ENCODE assay signal across 31 mouse cellular contexts in the genomic region with DNA sequence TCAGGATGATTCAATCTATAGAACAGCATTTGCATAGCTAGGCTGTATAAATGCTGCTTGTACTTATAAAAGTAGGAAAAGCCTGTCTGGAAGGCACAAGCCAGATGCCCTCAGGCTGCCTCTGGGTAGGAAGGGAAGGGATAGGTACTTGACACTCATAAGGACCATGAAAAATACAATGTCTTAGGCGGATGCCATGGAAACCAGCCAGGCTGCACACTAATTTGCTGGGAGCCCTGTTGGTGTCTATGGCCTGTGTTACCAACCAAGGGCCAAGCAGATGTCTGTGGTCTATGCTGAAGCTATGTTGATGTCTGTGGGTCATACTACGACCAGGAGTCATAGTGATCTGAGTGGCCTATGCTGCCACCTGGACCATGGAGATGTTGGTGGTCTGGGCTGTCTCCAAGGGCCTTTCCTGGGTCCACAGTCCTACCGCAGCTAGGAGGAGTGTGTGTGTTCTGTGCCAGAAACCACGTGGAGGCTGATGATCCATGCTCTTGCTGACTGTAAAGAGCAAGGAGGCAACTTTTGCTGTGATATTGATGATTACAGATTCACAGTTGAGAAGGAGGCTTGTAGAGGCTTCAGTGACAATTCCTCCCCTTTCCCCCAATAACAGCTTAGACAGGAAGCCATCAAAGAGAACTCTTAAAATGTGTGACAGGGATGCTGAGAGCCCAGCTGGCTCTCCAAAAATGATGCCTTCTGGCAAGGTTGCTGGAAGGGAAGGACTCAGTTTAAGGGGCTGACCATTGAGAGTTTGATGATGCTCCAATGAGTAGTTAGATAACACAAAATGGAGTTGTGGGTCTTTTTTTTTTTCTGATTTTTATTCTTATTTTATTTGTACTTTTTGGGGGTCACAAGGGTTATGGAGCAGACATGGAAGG. TPM values are rescaled to one million over a fixed set of nuclear protein-coding genes. Genes with fewer than 3 reads are reported as not detected.
A peak's percentile ranks its signal among the peaks of the same experiment; 100 is the strongest.
DNase-seq lines count a peak whose midpoint lies in the region; ATAC-seq lines count a peak whose summit lies in the region.
"Had no signal": no experiment of that assay in that cellular context is flagged by ENCODE, and none has a peak within 500 bp of the region (broad histone marks: within the 10 kb centered on the region; RNA-seq: fewer than 3 reads in every experiment).

No protein-coding gene starts in this region.

- H3K4me2 ChIP-seq in midbrain, embryonic 16.5 days (ENCODE audit: low read length): no peak overlapping the region
- H3K4me2 ChIP-seq: embryonic facial prominence, embryonic 13.5 days; forebrain, embryonic 12.5 days; forebrain, embryonic 15.5 days; heart, embryonic 12.5 days; heart, embryonic 15.5 days; hindbrain, embryonic 15.5 days had no signal

- no peak overlapping the region for H3K27ac ChIP-seq in midbrain, embryonic 16.5 days (ENCODE audit: low read length)
- no peak overlapping the region for H3K27ac ChIP-seq in midbrain, embryonic 10.5 days (replicated peaks)
- H3K27ac ChIP-seq: embryonic facial prominence, embryonic 10.5 days; embryonic facial prominence, embryonic 13.5 days; forebrain, embryonic 12.5 days; forebrain, embryonic 15.5 days; heart, embryonic 15.5 days; hindbrain, embryonic 10.5 days; hindbrain, embryonic 15.5 days had no signal

- no peaks in the 10 kb centered on the region for H3K4me1 ChIP-seq in midbrain, embryonic 16.5 days (ENCODE audit: control insufficient read depth, insufficient read depth, low read length)
- no peaks in the 10 kb centered on the region for H3K4me1 ChIP-seq in midbrain, embryonic 10.5 days
- H3K4me1 ChIP-seq: embryonic facial prominence, embryonic 10.5 days; embryonic facial prominence, embryonic 13.5 days; forebrain, embryonic 12.5 days; forebrain, embryonic 15.5 days; heart, embryonic 12.5 days; heart, embryonic 15.5 days; hindbrain, embryonic 10.5 days; hindbrain, embryonic 15.5 days had no signal

- WGBS in midbrain, embryonic 16.5 days: 70% methylated on average over 4 of the region's 4 CpGs
- WGBS in midbrain, embryonic 10.5 days: 77% methylated on average over 4 of the region's 4 CpGs

- H3K9ac ChIP-seq in midbrain, embryonic 16.5 days (ENCODE audit: low read depth, low read length): no peak overlapping the region
- H3K9ac ChIP-seq: embryonic facial prominence, embryonic 13.5 days; forebrain, embryonic 12.5 days; forebrain, embryonic 15.5 days; heart, embryonic 12.5 days; heart, embryonic 15.5 days; hindbrain, embryonic 15.5 days had no signal

- no peaks in the 10 kb centered on the region for H3K9me3 ChIP-seq in midbrain, embryonic 16.5 days (replicated peaks; ENCODE audit: control insufficient read depth, low read length, poor library complexity, severe bottlenecking)
- no peaks in the 10 kb centered on the region for H3K9me3 ChIP-seq in midbrain, embryonic 10.5 days (replicated peaks)
- H3K9me3 ChIP-seq: embryonic facial prominence, embryonic 10.5 days; embryonic facial prominence, embryonic 13.5 days; forebrain, embryonic 12.5 days; forebrain, embryonic 15.5 days; G1E; heart, embryonic 12.5 days; heart, embryonic 15.5 days; hindbrain, embryonic 10.5 days; hindbrain, embryonic 15.5 days had no signal

- intact Hi-C loops in left cerebral cortex, postnatal 4 days (cut with DNase I): no loop called here

- 0 out of 2 replicates have a peak, but pooled peaks have one; percentile 54 for ATAC-seq in midbrain, embryonic 16.5 days
- ATAC-seq: forebrain, embryonic 15.5 days; inflammation-experienced regulatory T-cells, adult 6 months; Patski had no signal

- no peak overlapping the region for H3K4me3 ChIP-seq in midbrain, embryonic 16.5 days (ENCODE audit: low read depth, low read length)
- no peak overlapping the region for H3K4me3 ChIP-seq in midbrain, embryonic 10.5 days
- H3K4me3 ChIP-seq: embryonic facial prominence, embryonic 10.5 days; embryonic facial prominence, embryonic 13.5 days; erythroblast, embryonic 14.5 days; forebrain, embryonic 12.5 days; forebrain, embryonic 15.5 days; heart, embryonic 12.5 days; heart, embryonic 15.5 days; hindbrain, embryonic 10.5 days; hindbrain, embryonic 15.5 days had no signal

- peak; percentile 47 to 58 for DNase-seq in cerebellum, postnatal 14 days
- no peak for DNase-seq in cerebellum, adult 11-12 months
- DNase-seq in left cerebral cortex, postnatal 4 days: peak; percentile 68
- DNase-seq in left cerebral cortex, adult 11 months (ENCODE audit: low spot score): no peak
- DNase-seq in midbrain, embryonic 10.5 days (ENCODE audit: low spot score): no peak
- no peak for DNase-seq in natural killer cell, adult 2 months (ENCODE audit: low spot score in 2 of 2)
- DNase-seq: adrenal gland, postnatal 10 days; adrenal gland, postnatal 36 days; B cell, adult 2 months; cerebellum, adult 11 months; cerebellum, adult 8-10 months; cerebellum, postnatal 36 days; embryo, embryonic 11 days; gastrocnemius, postnatal 25 days; heart, adult 18-20 months; heart, postnatal 10 days; heart, postnatal 36 days had no signal

- H3K36me3 ChIP-seq in midbrain, embryonic 16.5 days (ENCODE audit: control insufficient read depth, insufficient read depth, low read length): no peaks in the 10 kb centered on the region
- H3K36me3 ChIP-seq in midbrain, embryonic 10.5 days: no peaks in the 10 kb centered on the region
- H3K36me3 ChIP-seq: embryonic facial prominence, embryonic 10.5 days; embryonic facial prominence, embryonic 13.5 days; forebrain, embryonic 12.5 days; forebrain, embryonic 15.5 days; G1E; heart, embryonic 12.5 days; heart, embryonic 15.5 days; hindbrain, embryonic 10.5 days; hindbrain, embryonic 15.5 days had no signal

- H3K27me3 ChIP-seq in midbrain, embryonic 16.5 days (ENCODE audit: control insufficient read depth, insufficient read depth, low read depth, low read length): no peaks in the 10 kb centered on the region
- H3K27me3 ChIP-seq in midbrain, embryonic 10.5 days (ENCODE audit: low read depth, poor library complexity, severe bottlenecking): no peaks in the 10 kb centered on the region
- H3K27me3 ChIP-seq: CH12.LX; embryonic facial prominence, embryonic 13.5 days; forebrain, embryonic 12.5 days; forebrain, embryonic 15.5 days; heart, embryonic 12.5 days; heart, embryonic 15.5 days; hindbrain, embryonic 15.5 days; Patski had no signal

RNA-seq across cellular contexts. Expression of gene Abi3bp, which starts 42.1 kb away (rescaled TPM):
- 1 to 10 TPM; 3.5 to 4.8 TPM for total RNA-seq in left cerebral cortex, postnatal 4 days (2021)
- polyA plus RNA-seq in midbrain, embryonic 16.5 days (2015; fragmentation: Nextera tagmentation; extraction: Ambion mirVana): 0.22 and 0.29 TPM in 2 replicates
- polyA plus RNA-seq in midbrain, embryonic 10.5 days (2016; fragmentation: Nextera tagmentation; extraction: Ambion mirVana): 0.15 and 0.26 TPM in 2 replicates
- total RNA-seq: CH12.LX had no signal
- polyA plus RNA-seq: erythroblast, embryonic 14.5 days; G1E had no signal

Comparison
In these comparisons a context has a peak if more than half of its experiments do, and no peak if none do; other contexts are left out.
1. DNase-seq: peak in cerebellum, postnatal 14 days (2 of 2) and left cerebral cortex, postnatal 4 days (single experiment); none in cerebellum, adult 11-12 months (single experiment), left cerebral cortex, adult 11 months (single experiment), midbrain, embryonic 10.5 days (single experiment) and natural killer cell, adult 2 months (0 of 2).